Mouse (Mus musculus) cerebellum, postnatal 10 days (tissue): ENCODE results near the gene Ropn1l.

Source experiments
- DNase-seq, 2 experiments: peaks; one replicate each; pipeline ENCODE4 v3.0.0; 2021; ENCODE audit warnings: mixed read lengths in 2 of 2

The Ropn1l gene

GRCm38 (mm10) chr15:31404346-31404745 lies 49.2 kb downstream of the Ropn1l start:
- DNase-seq: no peak

- DNase-seq: no peak
Measured at GRCm38 (mm10) chr15:31402200-31402892, 51.2 kb downstream of the Ropn1l start.

GRCm38 (mm10) chr15:31400974-31401373 lies 52.6 kb downstream of the Ropn1l start:
- no peak for DNase-seq

GRCm38 (mm10) chr15:31398769-31399168 lies 54.8 kb downstream of the Ropn1l start:
- DNase-seq: no peak

GRCm38 (mm10) chr15:31397379-31397778 lies 56.2 kb downstream of the Ropn1l start:
- no peak for DNase-seq

- DNase-seq: no peak
Measured at GRCm38 (mm10) chr15:31396755-31397154, 56.8 kb downstream of the Ropn1l start.

- DNase-seq: no peak
Measured at GRCm38 (mm10) chr15:31395986-31396385, 57.6 kb downstream of the Ropn1l start.

- no peak for DNase-seq
Measured at GRCm38 (mm10) chr15:31393402-31393801, 60.1 kb downstream of the Ropn1l start.

GRCm38 (mm10) chr15:31392705-31393104 lies 60.8 kb downstream of the Ropn1l start:
- DNase-seq: no peak

- DNase-seq: no peak
Measured at GRCm38 (mm10) chr15:31392135-31392534, 61.4 kb downstream of the Ropn1l start.
